Mouse (Mus musculus) mouse trophoblast stem cell (cell line): ENCODE data around the gene Pdpn.

Source experiments
- in situ Hi-C, 2 experiments: fragments of 300-500 bp; cut with MseI, MboI; formaldehyde crosslinking; loops; 2 replicates in 1 of 2; 3 replicates in 1 of 2; pipeline ENCODE4 v1.15.1; 2025

The Pdpn gene

GRCm38 (mm10) chr4:143298431-143299315 lies 691 bp downstream of the Pdpn start:
- in situ Hi-C loops: no loop called here

- in situ Hi-C loops: no loop called here
Measured at GRCm38 (mm10) chr4:143297016-143297556, 2.3 kb downstream of the Pdpn start.

GRCm38 (mm10) chr4:143296153-143296552 lies 3.2 kb downstream of the Pdpn start:
- in situ Hi-C loops: no loop called here

- in situ Hi-C loops: no loop called here
Measured at GRCm38 (mm10) chr4:143294324-143294723, 5.0 kb downstream of the Pdpn start.

- in situ Hi-C loops: no loop called here
Measured at GRCm38 (mm10) chr4:143288880-143289279, 10.5 kb downstream of the Pdpn start.

- in situ Hi-C loops: no loop called here
Measured at GRCm38 (mm10) chr4:143288473-143288872, 10.9 kb downstream of the Pdpn start.

GRCm38 (mm10) chr4:143287065-143287464 lies 12.3 kb downstream of the Pdpn start:
- in situ Hi-C loops: no loop called here

GRCm38 (mm10) chr4:143280166-143280565 lies 19.2 kb downstream of the Pdpn start:
- in situ Hi-C loops: no loop called here

- in situ Hi-C loops: no loop called here
Measured at GRCm38 (mm10) chr4:143279661-143280060, 19.7 kb downstream of the Pdpn start.

- in situ Hi-C loops: no loop called here
Measured at GRCm38 (mm10) chr4:143279016-143279415, 20.3 kb downstream of the Pdpn start.

GRCm38 (mm10) chr4:143278429-143278871 lies 20.9 kb downstream of the Pdpn start:
- in situ Hi-C loops: no loop called here

GRCm38 (mm10) chr4:143277319-143277718 lies 22.0 kb downstream of the Pdpn start:
- in situ Hi-C loops: no loop called here

- in situ Hi-C loops: no loop called here
Measured at GRCm38 (mm10) chr4:143271571-143271970, 27.8 kb downstream of the Pdpn start.

GRCm38 (mm10) chr4:143270903-143271302 lies 28.5 kb downstream of the Pdpn start:
- in situ Hi-C loops: no loop called here

GRCm38 (mm10) chr4:143262696-143263095 lies 36.7 kb downstream of the Pdpn start:
- in situ Hi-C loops: no loop called here

GRCm38 (mm10) chr4:143259718-143260349 lies 39.5 kb downstream of the Pdpn start:
- in situ Hi-C loops: loop anchor here in 1 of 2 experiments (10.0 kb wide), 1 partner anchor 235 kb away; no protein-coding TSS in a partner anchor

GRCm38 (mm10) chr4:143258517-143258916 lies 40.8 kb downstream of the Pdpn start:
- in situ Hi-C loops: loop anchor here in 1 of 2 experiments (10.0 kb wide), 1 partner anchor 234 kb away; no protein-coding TSS in a partner anchor

GRCm38 (mm10) chr4:143257971-143258370 lies 41.4 kb downstream of the Pdpn start:
- in situ Hi-C loops: loop anchor here in 1 of 2 experiments (10.0 kb wide), 1 partner anchor 233 kb away; no protein-coding TSS in a partner anchor

- in situ Hi-C loops: loop anchor here in 1 of 2 experiments (10.0 kb wide), 1 partner anchor 231 kb away; no protein-coding TSS in a partner anchor
Measured at GRCm38 (mm10) chr4:143255541-143255940, 43.8 kb downstream of the Pdpn start.

- in situ Hi-C loops: loop anchor here in 1 of 2 experiments (10.0 kb wide), 1 partner anchor 229 kb away; no protein-coding TSS in a partner anchor
Measured at GRCm38 (mm10) chr4:143253356-143253755, 46.0 kb downstream of the Pdpn start.

- in situ Hi-C loops: no loop called here
Measured at GRCm38 (mm10) chr4:143248050-143248449, 51.3 kb downstream of the Pdpn start.

- in situ Hi-C loops: no loop called here
Measured at GRCm38 (mm10) chr4:143241294-143241693, 58.1 kb downstream of the Pdpn start.
